Mouse (Mus musculus): ENCODE results near the gene Vps13d.

- no peak for TF ChIP-seq CTCF (IDR thresholded peaks at IDR 0.05)
- no peak for TF ChIP-seq EP300 (IDR thresholded peaks at IDR 0.05)
Measured at GRCm38 (mm10) chr4:145034506-145035243, 160.1 kb downstream of the Vps13d start.
